Mouse (Mus musculus): ENCODE measurements around the gene Cd24a.

DNA sequence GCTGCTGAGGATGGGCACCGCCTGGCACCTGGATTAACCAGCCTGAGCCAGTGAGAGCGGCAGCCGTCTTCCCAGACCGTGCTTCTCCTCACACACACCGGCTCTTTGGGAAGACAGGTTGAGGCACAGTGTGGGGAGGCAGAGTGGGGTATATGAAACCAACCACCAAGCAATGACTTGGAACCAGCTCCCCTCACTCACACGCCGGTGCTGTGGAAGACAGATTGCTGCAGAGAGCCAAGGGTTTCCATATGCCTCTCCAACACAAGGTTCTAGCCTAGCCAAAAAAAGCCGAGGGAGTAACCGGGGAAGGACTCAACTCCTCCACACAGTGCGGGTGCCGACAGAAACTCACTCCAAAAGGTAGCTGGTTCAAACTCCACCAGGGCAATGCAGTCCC, 18.8 kb upstream of the Cd24a start:
- no peak for TF ChIP-seq CTCF (IDR thresholded peaks at IDR 0.05; ENCODE audit: borderline replicate concordance, insufficient read depth, low read depth, low read length)
- TF ChIP-seq POLR2A (IDR thresholded peaks at IDR 0.05; ENCODE audit: borderline replicate concordance, insufficient read depth, low read length): no peak

Measured in cerebellum, adult 2 months (tissue).